Mouse (Mus musculus): Measurements from ENCODE around the gene Cks1b.
A peak's percentile ranks its signal among the peaks of the same experiment; 100 is the strongest.

The Cks1b gene

DNA sequence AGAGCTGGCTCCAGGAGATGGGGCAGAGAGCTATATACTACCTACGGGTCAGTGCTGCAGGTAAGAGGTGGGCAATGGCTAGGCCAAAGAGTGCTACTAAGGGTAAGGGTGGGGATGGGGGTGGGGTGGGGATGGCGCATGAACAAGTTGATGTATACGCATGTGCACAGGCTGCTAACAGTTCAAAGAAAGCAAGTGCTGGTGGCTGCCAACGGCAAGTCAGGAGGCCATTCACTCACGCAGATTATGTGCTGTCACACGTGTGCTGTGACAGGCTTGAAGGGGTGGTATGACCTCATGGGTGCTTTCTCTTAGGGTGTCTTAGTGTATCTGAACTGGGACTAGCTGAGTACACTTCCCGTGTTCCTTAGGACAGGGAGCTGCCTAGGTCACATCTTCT, 16.9 kb downstream of the Cks1b start:
- no peak for ATAC-seq (ENCODE audit: insufficient number of reproducible peaks, low FRiP score, low TSS enrichment)

DNA sequence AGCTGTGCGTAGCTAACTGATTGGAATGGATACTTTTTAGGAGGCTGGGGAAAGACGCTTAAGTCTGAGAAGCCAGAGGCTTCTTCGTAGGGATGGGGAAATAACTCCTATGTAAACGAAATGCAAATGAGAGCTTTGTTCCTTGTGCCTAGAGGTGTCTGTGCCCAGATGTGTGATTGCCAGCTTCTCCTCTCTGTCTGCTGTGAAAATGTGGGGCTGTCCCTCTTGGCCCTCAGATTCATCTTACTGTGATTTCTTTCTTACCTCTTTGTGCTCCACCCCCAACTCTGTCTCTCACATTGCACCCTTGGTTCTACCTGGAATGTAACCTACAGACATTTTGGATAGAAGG, 21.6 kb downstream of the Cks1b start:
- no peak for ATAC-seq (ENCODE audit: insufficient number of reproducible peaks, low FRiP score, low TSS enrichment)

DNA sequence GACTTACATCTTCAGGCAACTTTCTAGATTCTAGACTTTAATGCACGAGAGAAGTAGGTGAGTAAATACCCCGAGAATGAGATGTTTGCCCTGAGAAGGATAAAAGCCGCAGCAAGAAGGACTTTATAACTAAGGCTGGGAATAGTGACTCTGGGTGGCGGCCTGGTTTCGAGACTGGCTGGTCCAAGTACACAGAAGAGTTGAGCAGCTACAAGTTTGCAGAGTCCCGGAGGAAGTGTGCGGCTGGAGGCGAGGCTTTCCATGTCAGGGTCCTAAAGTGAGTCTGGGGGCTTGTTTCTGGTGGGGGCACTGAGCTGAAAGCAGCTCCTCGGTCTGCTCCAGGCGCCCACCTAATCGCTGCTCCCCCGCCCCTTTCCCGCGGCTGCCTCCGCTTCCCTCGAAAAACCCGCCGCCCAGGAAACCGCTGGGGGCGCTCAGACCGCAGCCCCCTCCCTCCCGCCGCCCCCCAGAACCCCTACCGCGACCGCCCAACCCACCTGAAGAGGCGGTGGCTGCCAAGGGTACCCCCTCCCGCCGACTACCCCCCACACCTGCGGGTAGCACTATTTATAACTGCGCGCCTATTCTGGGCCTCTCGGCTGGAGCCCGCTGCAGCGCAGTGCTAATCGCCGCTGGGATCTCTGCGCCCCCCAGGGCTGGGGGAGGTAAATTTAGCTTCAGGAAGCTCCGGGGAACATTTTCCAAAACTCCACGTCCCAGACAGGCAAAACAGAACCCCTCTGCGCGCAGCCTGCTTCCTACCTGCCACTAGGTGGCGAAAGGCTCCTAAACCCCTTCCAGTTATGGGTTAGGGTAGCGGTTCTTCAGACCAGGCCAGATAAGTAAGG, 22.2 kb downstream of the Cks1b start:
- ATAC-seq (ENCODE audit: insufficient number of reproducible peaks, low FRiP score, low TSS enrichment), result no peak

DNA sequence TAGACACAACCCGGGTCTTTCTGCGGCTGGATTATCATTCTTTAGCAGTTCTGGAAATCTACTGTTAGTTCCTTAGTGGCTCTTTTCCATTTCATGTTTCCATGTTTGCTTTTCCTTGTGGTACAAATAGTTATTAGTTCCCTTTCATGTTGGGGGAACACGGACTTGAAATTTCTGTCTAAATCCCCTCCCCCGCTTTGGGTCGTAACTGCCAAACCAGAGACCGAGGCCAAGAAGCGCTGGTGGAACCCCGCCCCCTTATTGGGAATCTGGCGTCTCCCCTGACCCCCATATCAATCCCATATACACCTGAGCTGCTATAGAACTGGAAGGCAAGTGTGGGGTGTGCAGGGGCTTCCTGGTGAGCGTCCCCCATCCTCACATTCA, 22.8 kb downstream of the Cks1b start:
- ATAC-seq (ENCODE audit: insufficient number of reproducible peaks, low FRiP score, low TSS enrichment), result no peak

DNA sequence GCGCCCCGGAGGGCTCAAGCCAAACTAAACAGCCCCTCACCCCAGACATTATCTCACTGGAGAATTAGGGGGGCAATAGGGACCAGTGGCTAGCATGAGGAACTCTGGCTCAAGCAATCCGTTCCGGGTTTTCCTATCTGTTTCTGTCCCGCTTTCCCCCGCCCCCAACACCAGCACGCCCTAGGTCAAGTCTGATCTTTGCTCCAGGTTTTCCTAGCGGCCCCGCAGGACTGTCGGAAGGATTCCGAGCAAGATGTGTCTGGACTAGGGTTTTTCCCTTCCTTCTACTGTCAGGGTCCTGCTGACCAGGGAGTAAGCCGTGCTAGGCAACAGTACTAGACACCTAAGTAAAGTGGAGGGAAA, 23.3 kb downstream of the Cks1b start:
- ATAC-seq (ENCODE audit: insufficient number of reproducible peaks, low FRiP score, low TSS enrichment), result 0 out of 2 replicates have a peak, but pooled peaks have one; percentile 13

DNA sequence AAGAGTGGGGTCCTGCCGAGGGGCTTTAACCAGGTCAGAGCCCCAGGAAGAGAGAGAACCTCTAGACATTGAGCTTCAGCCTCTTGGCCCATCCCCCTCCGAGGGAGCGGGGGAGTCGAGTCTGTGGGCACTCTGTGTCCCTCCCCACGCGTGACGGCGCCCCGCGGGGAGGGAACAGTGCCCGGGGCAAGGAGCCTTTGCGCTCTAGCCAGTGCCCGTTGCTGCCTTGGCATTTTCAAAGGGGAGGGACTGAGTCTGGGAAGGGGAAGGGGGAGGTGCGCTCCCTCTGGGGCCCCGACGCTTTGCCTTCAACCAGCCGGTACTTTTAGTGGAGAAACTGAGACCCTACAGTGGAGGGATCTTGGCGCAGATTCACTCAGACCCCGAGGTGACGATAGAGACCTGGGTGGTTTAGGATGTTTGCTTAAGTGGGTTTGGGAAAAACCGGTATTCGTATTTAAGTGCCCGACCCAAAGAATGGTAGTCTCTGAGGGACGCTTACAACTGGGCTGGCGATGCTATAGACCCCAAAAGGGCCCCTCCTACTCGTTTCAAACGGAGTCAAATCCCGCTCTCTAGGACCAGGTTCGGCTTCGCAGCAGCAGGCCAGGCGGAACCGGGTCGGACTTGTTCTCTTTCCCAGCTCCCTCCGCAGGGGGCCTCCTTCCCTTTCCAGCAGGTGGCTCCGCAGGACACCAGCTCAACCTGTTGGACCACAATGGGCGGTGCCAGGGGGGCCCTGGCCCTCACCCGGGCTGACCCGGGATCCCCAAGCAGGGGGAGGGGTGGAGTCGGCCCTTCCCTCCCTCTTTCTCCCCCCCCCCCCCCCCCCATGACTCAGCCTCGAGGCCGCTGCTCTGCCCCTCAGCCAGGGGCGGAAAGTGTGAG, 23.9 kb downstream of the Cks1b start, which contains the start of gene Zbtb7b:
Gene Zbtb7b (minus strand): TSS at position 771 of the 888 bp plus-strand sequence.
- ATAC-seq (ENCODE audit: insufficient number of reproducible peaks, low FRiP score, low TSS enrichment), result peak; percentile 21; the same call in 1 of the 2 replicates

DNA sequence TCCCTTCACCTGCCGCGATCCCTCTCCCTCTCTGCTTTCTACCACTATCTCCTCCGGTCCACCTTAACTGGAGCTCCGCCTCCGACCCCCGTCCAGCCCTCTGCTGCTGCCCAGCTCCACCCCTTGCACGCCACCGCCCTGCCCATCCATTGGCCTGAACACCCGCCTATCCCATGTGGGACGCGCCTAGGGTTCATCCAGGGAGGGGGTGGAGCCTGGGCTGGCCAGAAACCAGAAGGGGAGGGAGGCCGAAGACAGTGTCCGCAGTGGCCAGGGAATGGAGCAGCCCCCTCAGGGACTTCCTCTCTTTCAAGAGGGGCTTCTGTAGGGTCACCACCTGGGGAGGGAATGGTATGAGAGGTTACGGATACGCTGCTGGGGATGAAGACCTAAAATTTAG, 24.6 kb downstream of the Cks1b start:
- ATAC-seq (ENCODE audit: insufficient number of reproducible peaks, low FRiP score, low TSS enrichment), result peak; percentile 80

DNA sequence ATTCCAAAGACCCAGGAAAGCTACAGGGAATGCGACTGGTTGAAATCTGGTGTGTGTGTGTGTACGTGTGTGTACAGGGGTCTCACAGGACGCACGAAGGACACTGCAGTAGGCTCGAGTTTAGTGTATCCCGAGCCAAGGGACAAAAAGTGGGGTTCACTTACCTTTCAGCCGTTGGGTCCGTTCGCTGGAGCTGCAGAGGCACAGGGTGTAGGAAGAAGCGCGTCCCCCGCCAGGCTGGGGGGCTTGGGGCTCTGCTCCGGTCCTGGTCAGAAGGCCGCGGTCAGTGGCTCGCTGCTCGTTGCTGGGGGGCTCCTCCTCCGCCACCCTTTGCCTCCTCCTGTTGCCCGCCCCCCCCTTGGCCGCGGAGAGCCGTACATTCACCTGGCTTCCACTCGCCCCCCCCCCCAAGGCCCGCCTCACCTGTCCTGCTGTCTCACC, 25.3 kb downstream of the Cks1b start:
- no peak for ATAC-seq (ENCODE audit: insufficient number of reproducible peaks, low FRiP score, low TSS enrichment)

DNA sequence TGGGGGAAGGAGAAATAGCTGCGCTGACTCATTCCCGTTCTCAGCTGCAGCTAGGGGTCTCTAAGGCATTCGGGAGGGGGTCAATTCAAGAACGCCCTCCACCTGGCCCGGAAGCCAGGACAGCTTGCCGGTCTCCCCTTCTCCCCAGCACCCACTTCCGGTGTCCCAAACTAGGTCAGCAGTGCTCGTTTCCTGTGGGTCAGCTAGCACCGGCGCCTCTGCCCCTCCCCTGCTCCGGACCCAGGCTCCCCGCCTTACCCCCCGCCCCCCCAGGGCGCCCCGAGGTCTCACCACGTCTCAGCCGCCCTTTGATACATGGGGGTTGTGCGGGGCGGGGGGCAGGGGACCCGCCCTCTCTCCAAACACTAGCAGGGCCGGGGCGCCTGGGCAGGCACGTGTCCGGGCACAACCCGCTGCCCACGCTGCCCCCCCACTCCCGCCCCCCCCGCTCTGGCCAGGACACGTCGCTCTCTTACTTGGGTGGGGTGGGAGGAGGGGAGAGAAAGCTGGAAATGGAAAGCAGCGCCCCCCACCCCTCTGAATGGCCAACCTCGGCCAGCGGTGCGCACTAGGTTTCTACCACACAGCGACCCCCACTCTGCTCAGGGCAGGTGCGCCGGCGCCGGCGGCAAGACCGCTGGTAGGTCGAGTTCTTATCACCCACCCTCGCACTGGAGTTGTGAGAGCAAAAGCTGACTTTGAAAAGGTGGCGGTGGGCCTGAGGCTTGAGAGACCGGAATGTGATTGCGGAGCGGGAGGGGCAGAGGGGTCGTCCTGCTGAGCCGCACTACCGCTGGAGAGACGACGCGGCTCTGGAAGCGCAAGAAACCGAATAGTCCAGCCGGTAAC, 26.3 kb downstream of the Cks1b start:
- no peak for ATAC-seq (ENCODE audit: insufficient number of reproducible peaks, low FRiP score, low TSS enrichment)

DNA sequence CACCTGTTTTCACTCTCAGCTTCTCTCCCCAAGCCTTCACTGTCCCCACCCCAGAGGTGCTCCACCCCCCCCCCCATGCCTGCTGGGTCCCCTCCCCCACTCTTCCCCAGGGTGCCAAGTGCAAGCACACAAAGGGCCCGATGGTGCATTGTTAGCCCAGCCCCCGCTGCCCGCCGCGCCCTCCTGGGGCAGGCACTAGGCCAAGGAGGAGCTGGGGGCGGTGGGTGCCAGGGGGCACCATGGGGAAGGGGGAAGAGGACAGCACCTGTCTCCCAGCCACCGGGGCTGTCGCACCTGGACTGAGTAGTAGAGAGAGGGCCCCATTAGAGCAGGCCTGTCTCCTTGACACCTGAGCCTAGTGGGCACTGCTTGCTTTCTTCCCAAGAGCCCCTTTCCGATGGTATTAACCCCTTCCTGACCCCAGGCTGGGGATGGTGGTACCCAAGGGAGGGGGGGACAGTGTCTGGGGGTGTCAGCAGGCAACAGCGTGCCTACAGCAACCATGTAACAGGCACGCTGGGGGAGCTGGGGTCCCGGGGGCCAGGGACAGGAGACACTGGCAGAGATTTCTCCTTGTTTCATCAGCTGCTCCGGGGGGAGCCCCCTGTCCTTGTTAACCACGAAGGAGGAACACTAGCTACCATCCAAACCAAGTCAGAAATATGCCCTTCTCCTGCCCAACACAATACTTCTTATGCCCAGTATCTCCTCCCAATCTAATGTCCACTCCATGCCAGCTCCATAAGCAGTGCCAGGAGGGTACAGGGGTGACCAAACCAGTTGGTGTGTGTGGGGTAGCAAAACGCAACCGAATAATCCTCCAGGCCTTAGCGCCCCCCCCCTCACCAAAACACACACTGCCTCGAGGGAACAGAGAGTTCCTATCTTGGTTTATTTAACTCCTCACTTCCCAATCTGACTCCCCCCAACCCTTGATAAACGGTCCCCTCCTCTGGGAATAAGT, 27.2 kb downstream of the Cks1b start:
- ATAC-seq (ENCODE audit: insufficient number of reproducible peaks, low FRiP score, low TSS enrichment), result no peak

DNA sequence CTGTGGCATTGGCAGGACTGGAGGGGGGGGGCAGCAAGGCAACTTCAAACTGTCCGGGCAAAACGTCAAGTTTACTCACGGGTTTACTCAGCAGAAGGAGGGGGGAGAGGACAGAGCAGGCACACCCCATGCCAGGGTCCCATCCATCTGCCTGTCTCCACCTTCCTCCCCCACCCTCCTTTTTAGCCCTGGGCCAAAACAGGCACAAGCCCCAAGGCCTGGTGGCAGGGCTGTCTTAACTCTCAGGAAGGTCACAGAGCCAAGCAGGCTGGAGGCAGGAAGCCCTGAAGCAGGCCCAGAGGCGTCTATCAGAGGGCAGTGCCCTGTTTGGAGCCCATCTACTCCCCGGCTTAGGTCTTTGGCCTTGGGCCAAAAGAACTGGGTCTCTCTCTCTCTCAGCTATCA, 28.1 kb downstream of the Cks1b start:
- ATAC-seq (ENCODE audit: insufficient number of reproducible peaks, low FRiP score, low TSS enrichment), result no peak

DNA sequence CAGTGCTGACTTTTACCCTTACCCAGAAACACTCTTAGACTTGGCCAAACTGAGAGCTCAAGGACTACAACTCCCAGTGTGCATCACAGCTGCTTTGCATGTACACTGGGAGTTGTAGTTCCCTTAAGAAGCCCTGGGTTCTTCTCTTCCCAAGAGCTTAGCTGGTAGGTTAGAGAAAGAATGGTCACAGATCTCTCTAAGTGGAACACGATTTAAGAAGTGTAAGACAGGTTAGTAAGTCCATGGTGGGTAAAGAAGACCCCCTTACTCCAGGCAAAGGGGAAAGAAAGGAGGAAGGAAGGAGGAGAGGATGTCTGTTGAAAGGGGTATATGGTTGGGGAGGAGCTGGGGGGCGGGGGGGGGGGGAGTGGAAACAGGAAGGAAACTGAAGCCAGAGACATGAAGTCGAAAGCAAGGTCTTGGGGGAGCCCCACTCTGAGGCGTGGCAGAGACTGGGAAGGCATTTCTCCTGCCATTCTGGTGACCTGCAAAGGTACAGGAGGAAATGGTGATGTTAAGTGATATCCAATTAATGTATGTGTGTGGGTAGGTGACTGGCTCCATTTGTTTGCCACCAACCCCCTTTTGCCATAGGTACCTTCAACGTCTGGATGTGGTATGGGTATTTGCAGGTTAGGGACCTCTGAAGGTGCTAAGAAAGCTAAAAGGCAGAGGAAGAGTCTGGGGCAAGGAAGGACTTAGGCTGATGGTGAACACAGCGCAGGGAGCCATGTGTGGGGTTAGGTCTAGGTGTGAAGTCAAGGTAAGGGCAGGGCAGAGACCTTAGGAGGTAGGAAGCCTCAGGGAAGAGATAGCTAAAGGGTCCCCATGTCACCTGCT, 29.1 kb downstream of the Cks1b start:
- ATAC-seq (ENCODE audit: insufficient number of reproducible peaks, low FRiP score, low TSS enrichment), result no peak

DNA sequence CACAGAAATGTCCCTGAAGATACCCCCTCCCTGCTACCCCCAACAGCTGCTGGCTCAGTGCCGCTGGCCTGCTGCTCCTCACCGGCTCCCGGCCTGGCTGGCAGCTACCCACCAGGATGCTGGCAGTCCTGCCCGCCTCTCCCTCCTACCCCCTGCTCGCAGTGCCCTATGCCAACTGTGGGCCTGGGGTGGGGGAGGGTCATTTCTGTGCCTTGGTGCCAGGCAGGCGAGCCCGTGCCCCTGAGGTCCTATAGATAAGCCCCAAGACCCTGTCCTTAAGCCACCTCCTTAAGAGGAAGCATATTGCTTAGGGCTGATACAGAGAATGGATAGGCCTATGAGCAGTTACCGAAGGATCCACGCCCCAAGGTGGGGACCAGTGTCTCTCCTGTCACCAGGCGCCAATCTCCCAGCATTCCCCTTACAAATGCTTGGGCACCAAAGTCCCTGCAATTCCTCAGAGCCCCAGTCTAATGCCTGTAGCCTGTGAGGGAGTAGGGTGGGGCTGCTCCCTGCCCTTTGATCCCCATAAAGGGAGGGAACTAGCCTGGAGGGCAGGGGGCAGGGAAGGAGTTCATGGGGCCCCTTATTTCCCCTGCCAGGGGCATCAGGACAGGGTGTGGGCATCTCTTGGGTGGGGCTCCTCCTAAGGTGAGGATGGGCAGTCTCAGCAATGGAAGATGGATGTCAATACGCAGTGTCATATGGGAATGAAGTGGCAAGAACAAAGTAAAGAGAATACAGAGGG, 29.9 kb downstream of the Cks1b start:
- ATAC-seq (ENCODE audit: insufficient number of reproducible peaks, low FRiP score, low TSS enrichment), result no peak

DNA sequence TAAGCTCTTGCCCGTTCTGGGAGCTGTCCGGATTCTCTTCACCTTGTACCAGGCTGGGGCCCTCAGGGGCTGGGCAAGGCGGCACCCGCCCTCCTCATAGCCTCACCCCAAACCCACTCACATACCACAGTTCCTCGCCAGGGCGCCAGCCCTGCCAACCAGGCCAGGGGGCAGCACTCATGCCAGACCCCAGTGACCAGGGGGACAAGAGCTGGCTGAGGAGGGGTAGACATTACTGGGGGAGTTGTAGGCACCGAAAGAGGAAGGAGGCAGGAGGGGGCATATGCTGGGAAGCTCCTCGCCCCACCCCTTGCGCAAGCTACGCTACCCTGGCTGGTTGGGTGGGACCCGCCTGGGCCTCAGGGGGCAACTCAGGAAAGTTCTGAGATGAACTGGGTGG, 30.6 kb downstream of the Cks1b start:
- no peak for ATAC-seq (ENCODE audit: insufficient number of reproducible peaks, low FRiP score, low TSS enrichment)

DNA sequence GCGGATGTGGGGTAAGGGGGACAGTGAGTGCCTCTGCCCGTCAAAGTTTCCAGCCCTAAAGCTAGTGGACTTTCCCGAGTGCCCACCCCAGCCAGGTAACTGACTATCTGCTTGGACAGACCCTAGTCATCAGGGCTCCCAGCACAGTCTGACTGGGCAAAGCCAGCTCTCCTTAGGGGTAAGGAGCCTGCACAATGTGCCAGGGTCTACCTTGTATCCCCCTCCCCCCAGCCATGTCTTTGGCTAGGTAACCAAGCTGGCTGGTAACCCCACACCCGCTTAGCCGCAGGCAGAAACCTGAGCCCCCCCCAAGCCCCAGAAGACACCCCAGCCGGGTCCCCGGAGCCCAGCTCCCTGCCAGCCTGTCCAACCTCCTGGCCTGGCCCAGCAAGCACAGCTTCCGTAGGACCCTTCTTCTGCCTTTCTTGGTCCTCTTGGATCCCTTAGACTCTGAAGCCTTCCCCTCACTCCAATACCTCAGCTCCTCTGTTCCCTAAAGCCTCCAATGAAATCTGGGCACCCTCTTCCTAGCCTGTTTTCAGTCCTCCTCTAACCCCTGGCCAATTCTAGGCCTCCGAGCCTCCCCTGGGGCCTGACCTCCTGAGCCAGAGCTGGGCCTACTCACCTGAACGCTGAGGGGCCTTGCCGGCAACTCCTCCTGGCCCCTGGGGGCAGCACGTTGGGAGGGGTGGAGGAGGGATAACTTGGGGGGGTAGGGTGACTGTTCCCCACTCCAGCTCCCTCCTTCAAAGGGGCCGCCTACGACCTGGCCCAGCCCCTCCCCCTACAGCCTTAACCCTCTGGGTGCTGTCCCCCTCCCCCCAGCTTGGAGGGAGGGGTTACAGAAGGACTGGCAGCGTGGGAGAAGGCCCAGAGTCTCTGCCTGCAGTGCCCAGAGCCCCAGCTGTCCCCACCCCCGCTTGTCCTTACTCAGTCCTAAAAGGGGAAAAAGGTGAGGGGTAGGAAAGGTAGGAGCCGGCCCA, 31.5 kb downstream of the Cks1b start:
- ATAC-seq (ENCODE audit: insufficient number of reproducible peaks, low FRiP score, low TSS enrichment), result no peak

DNA sequence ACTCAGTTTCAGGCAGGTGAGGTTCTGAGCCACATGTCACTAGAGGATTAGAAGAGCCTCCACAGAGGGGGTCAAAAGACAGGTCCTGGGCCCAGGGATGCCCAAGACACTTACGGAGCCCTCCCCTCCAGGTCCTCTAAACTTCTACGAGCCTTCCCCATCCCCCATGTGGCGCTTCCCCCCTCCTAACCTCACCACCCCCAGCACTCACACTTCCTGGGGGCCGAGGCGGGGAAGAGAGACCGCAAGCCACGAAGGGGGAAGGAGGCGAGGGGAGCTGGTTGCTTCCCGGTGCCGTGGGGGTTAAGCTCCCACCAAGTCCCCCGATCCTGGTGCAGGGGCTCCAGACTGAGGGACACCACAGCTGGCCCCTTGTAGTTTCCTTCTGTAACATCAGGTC, 32.7 kb downstream of the Cks1b start:
- ATAC-seq (ENCODE audit: insufficient number of reproducible peaks, low FRiP score, low TSS enrichment), result no peak

Data from cerebellum, adult (tissue).